14 mouse cellular contexts compared by ENCODE assay signal in genomic region chr8:104127160-104127883, GRCm38 (mm10). TPM values are rescaled to one million over a fixed set of nuclear protein-coding genes. Genes with fewer than 3 reads are reported as not detected.
DNase-seq lines count a peak whose midpoint lies in the region; ATAC-seq and TF ChIP-seq lines count a peak whose summit lies in the region.
"Had no signal": no experiment of that assay in that cellular context is flagged by ENCODE, and none has a peak within 500 bp of the region (broad histone marks: within the 10 kb centered on the region; RNA-seq: fewer than 3 reads in every experiment).

No protein-coding gene starts in this region.

- no peak overlapping the region for H3K9ac ChIP-seq in forebrain, postnatal 0 days
- H3K9ac ChIP-seq: liver, embryonic 15.5 days had no signal

- no peaks in the 10 kb centered on the region for H3K36me3 ChIP-seq in forebrain, postnatal 0 days (ENCODE audit: insufficient read depth)
- H3K36me3 ChIP-seq: G1E; liver, embryonic 15.5 days had no signal

- H3K27ac ChIP-seq in forebrain, postnatal 0 days (ENCODE audit: low read depth, low read length): peak overlapping the region; percentile 30; the same call in 1 of the 2 replicates
- H3K27ac ChIP-seq: kidney, postnatal 0 days; liver, embryonic 15.5 days had no signal

- no peaks in the 10 kb centered on the region for H3K27me3 ChIP-seq in forebrain, postnatal 0 days (ENCODE audit: insufficient read depth, low read length)
- H3K27me3 ChIP-seq: liver, embryonic 15.5 days had no signal

- no peak overlapping the region for H3K4me3 ChIP-seq in forebrain, postnatal 0 days (ENCODE audit: low read depth, low read length)
- H3K4me3 ChIP-seq: liver, embryonic 15.5 days had no signal

- intact Hi-C loops in heart, postnatal 10 days (cut with DNase I): no loop called here

- 0 out of 2 replicates have a peak, but pooled peaks cover 4% of the 10 kb centered on the region for H3K4me1 ChIP-seq in forebrain, postnatal 0 days (ENCODE audit: insufficient read depth)
- H3K4me1 ChIP-seq: liver, embryonic 15.5 days had no signal

- 52% methylated on average over 4 of the region's 4 CpGs for WGBS in forebrain, postnatal 0 days

- peak; percentile 95 for ATAC-seq in forebrain, postnatal 0 days

- H3K4me2 ChIP-seq in forebrain, postnatal 0 days (ENCODE audit: low read depth): no peak overlapping the region
- H3K4me2 ChIP-seq: liver, embryonic 15.5 days had no signal

- H3K9me3 ChIP-seq in forebrain, postnatal 0 days (ENCODE audit: low read length): no peaks in the 10 kb centered on the region
- H3K9me3 ChIP-seq: liver, embryonic 15.5 days had no signal

- DNase-seq in heart, postnatal 10 days: peak; percentile 35 to 36
- no peak for DNase-seq in heart, adult 9 months (ENCODE audit: low spot score in 2 of 2)
- DNase-seq in forebrain, postnatal 0 days: peak; percentile 88
- peak; percentile 44 to 59 for DNase-seq in left cerebral cortex, adult 18-20 months (ENCODE audit: low spot score in 2 of 2)
- peak; percentile 21 for DNase-seq in right cerebral cortex, postnatal 4 days
- no peak for DNase-seq in thymus, postnatal 36 days
- DNase-seq in embryo, embryonic 9.5 days (ENCODE audit: extremely low spot score): no peak
- DNase-seq in urinary bladder, postnatal 14 days (ENCODE audit: low spot score): no peak
- DNase-seq: adrenal gland, adult 2 months; retina, postnatal 1 day had no signal

- TF ChIP-seq CTCF in forebrain, postnatal 0 days (IDR thresholded peaks at IDR 0.05; ENCODE audit: low read depth): no peak

RNA-seq across cellular contexts. Expression of gene Cdh5, which starts 25.9 kb away (rescaled TPM):
- 100 to 1,000 TPM; 320 to 327 TPM for total RNA-seq in heart, postnatal 10 days (2021)
- 10.9 and 18.1 TPM in 2 replicates for total RNA-seq in forebrain, postnatal 0 days (2014; rRNA removed)
- polyA plus RNA-seq in forebrain, postnatal 0 days (2015; fragmentation: Nextera tagmentation; extraction: Ambion mirVana): 8.1 and 8.4 TPM in 2 replicates
- 10 to 100 TPM; 10.7 to 12.4 TPM for total RNA-seq in left cerebral cortex, adult 18-20 months (2021)
- total RNA-seq: granulocyte monocyte progenitor cell, adult 5-6 weeks had no signal
- polyA plus RNA-seq: G1E had no signal

RNA-seq across cellular contexts. Expression of gene Bean1, which starts 42.9 kb away (rescaled TPM):
- 1 to 10 TPM; 2.9 to 4.3 TPM for total RNA-seq in heart, postnatal 10 days (2021)
- 18.2 and 18.9 TPM in 2 replicates for total RNA-seq in forebrain, postnatal 0 days (2014; rRNA removed)
- polyA plus RNA-seq in forebrain, postnatal 0 days (2015; fragmentation: Nextera tagmentation; extraction: Ambion mirVana): 8.6 and 9.9 TPM in 2 replicates
- total RNA-seq in left cerebral cortex, adult 18-20 months (2021): 10 to 100 TPM; 11.6 to 12.5 TPM
- total RNA-seq: G1E; granulocyte monocyte progenitor cell, adult 5-6 weeks had no signal
- polyA plus RNA-seq: G1E had no signal

Comparison
In these comparisons a context has a peak if more than half of its experiments do, and no peak if none do; other contexts are left out.
1. DNase-seq: peak in heart, postnatal 10 days (2 of 2), forebrain, postnatal 0 days (single experiment), left cerebral cortex, adult 18-20 months (2 of 2) and right cerebral cortex, postnatal 4 days (single experiment); none in heart, adult 9 months (0 of 2), thymus, postnatal 36 days (0 of 2), embryo, embryonic 9.5 days (single experiment) and urinary bladder, postnatal 14 days (single experiment).
2. RNA of gene Cdh5, which starts 25.9 kb away (total RNA-seq): 320 to 327 TPM in heart, postnatal 10 days; 10.9 to 18.1 TPM in forebrain, postnatal 0 days and 10.7 to 12.4 TPM in left cerebral cortex, adult 18-20 months; every median in the first group is over 10 times any median in the second.